Mouse (Mus musculus) heart, postnatal 36 days (tissue): ENCODE data around the gene Coq8a. TPM values are rescaled to one million over a fixed set of nuclear protein-coding genes. Genes with fewer than 3 reads are reported as not detected.

ENCODE experiments used
- DNase-seq, 2 experiments: peaks; one replicate each; pipeline ENCODE4 v3.0.0; 2021 to 2022
- intact Hi-C: fragments of 180-260 bp; cut with DNase I; formaldehyde crosslinking; loops from one replicate; pipeline ENCODE4 v1.15.1; 2025
- total RNA-seq, 2 experiments: library from RNA; stranded (reverse); gene quantifications; 2 replicates each; pipeline ENCODE4 v1.2.3; 2021

Gene Coq8a
- total RNA-seq, 2 experiments from 2014 or later: 909 to 953 TPM

DNA sequence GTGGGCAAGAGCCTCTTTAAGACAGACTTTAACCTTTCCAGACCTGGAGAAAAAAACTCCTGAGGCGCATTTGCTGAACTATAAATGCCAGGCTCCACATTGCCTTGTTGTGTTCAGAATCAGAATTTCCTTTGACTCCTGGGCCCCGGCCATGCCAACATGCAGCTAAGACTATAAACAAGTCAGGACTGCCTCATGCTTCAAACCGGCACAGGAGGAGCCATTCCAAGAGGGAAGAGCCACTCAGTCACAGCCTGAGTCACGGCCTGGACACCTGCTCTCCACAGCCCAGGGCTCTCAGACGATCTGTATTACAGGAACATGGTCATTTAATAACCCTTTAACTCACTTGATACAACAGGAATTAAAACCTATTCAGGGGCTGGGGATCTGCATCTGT is 1.3 kb upstream of the Coq8a start:
- intact Hi-C loops: no loop called here
- DNase-seq: no peak

DNA sequence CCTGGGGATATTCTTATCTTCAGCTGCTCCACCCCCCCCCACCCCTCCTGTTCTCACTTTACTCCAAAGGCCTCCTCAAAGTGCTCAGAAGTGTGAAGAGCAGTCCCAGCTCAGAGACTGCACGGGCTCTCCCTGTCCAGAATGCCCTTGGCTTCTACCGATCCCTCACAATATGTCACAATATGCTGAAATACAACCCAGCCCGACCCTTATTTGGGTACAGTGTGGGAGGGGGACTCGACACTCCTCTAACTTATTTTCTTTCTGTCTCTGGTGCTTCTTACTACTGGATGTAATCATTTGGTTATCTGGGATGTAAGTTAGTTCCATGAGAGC is 281 bp upstream of the Coq8a start:
- intact Hi-C loops: no loop called here
- DNase-seq: no peak

DNA sequence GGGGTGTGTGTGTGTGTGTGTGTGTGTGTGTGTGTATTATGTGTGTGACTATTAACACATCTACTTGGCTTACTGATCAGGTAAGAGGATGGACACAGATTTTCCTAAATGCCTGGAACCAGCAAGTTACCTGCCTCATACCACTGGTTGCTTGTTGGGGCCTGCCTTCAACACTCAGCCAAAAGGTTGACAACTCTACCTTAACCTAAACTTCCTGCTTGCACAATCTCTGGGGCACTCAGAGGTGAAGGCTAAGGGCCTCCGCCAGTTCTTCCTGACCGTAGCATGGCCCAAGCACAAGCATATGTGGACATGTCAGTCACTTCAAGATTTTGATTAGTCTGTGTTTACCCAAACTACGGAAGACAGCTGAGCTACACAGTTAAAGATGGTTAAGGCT is 1.4 kb downstream of the Coq8a start:
- no peak for DNase-seq
- intact Hi-C loops: no loop called here

DNA sequence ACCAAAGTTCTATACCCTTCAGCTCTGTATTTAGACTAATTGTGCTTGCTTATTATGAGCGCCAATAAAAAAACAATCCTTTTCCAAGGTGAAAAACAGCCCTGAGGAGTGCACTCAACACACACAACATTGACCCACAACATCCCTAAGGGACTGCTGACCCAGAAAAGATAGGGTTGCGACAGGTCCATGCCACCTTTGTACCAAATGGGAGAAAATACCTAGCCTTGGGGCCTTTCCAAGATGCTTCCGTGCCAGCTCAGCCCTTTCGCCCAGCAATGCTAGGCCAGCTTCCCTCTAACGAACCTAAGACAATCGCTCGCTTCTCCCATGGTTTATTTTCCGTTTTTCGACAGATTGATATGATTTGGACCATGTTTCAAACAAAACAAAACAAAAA is 2.9 kb downstream of the Coq8a start:
- intact Hi-C loops: no loop called here

DNA sequence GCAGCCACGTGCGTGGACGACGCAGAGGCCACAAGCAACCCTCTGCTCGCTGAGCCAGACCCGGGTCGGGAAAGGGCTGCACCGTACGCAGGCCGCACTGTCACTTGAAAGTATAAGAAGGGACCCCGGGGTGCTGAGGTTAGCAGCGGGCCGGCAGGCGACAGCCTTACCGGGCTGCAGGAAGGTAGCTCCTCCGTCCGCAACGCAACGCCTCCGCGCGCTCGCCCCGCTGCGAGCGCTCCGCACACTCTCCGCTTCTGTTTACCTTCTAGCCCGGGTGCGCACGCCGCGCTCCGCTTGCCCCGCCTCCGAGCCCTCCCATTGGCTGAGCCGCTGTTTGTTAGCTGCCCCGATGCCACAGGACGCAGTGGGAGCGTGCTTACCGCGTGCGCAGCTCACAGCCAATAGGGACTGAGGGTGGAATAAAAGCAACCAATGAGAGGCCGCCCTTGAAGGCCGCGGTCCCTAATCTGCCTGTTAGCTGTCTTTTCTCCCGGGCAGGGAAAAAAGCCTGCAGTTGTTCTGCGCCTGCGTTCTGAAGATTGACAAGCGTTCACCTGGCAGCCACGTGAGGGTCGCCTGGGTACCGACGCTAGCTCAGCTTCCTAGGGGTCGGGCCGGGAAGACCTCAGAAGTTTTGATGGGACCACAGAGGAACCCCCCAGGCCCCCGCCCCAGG is 3.6 kb downstream of the Coq8a start:
- peak; percentile 96 for DNase-seq
- intact Hi-C loops: no loop called here

More for the DNA sequence above, 2.9 kb downstream of the Coq8a start:
- DNase-seq: no peak

DNA sequence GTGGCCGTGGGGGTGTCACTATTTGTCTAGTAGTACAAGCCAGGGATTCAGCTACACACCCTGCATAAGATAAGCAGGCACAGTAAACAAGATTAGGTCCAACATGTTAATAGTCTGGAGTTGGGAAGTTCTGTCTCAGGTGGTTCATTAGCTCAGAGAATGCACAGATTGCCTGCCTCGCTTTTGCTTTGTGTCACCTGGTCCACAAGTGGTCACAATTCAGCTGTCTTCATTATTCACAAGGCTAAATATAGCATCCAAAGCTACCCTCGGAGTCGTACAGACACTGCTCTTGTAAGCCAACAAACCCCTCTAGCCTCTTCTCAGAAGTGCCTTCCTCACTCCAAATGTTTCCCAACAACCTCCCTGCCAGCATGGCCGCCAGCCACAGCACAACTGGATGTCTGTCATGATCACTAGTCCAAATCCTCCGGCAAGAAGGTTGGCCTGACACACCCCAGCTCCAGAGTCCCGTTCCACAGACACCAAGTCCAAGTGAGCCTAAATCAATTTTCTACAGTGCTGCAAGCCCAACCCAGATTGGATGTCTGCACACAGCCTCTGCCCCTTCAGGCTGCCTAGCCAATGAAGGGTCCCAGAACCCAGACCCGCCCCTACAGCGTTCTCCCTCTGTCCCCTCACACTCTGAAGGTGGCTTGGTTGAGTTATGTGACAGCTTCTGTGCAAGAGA is 4.5 kb downstream of the Coq8a start:
- intact Hi-C loops: no loop called here
- peak; percentile 58 to 73 for DNase-seq

DNA sequence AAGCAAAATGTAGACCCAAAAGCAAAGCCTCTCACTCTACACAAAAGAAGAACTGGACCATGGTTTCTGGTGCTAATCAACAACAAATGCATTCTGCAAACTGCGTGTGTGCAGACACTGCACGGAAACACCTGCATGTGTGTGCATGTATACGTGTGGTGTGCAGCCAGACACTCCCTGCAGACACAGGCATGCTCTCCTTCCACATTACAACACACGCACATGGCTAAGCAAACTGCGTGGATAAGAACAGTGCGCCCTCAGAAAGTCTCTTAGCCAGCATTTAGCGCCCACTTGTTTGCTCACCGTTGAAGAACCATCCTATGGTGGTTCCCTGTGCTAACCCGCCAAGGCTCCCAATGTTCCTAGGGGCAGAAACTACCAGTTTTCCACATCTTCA is 5.4 kb downstream of the Coq8a start:
- peak in 1 of 2 experiments; percentile 16 for DNase-seq
- intact Hi-C loops: no loop called here

DNA sequence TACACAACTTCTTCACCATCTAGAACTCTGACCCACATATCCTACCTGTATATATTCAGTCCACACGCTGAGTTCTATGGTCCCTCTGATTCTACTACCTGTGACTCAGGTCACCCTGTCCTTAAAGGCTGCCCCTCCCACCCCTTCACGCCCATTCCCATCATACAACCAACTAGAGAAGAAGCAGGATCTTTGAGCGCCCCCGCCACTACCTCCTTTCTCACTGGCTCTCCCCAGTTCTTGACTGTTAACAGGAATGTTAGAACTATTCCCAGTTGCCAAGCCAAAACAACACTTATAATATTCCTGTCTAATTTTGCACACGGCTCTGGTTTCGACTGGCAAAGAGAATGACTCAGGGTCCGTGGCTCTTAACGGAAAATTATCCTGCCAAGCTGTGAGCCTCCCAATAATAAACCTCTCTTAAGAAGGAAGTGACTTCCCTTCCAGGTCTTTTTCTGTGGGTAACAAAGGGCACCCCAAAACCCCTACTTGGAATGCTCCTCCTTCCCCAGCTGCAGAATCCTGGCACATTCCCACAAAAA is 5.9 kb downstream of the Coq8a start:
- DNase-seq: peak in 1 of 2 experiments; percentile 5

DNA sequence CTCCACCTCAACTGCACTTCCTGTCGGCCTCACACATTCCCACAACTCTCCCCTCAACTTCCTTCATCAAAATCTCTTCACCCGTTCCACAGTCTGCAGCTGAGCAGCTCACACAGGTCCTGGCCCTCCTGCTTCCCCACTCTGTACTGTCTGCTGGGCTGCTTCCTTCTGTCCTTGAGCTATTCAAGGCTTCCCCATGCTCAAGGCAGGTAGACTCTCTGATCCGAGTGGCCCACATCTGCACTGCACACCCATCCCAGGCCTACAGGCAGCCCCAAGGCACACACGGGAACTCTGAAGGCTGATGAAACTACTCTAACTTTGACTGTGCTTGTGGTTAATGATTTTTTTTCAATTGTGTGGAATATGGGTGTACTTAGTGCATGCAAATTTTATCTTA is 6.5 kb downstream of the Coq8a start:
- DNase-seq: no peak
- intact Hi-C loops: no loop called here

More for the DNA sequence above, 5.9 kb downstream of the Coq8a start:
- intact Hi-C loops: no loop called here

DNA sequence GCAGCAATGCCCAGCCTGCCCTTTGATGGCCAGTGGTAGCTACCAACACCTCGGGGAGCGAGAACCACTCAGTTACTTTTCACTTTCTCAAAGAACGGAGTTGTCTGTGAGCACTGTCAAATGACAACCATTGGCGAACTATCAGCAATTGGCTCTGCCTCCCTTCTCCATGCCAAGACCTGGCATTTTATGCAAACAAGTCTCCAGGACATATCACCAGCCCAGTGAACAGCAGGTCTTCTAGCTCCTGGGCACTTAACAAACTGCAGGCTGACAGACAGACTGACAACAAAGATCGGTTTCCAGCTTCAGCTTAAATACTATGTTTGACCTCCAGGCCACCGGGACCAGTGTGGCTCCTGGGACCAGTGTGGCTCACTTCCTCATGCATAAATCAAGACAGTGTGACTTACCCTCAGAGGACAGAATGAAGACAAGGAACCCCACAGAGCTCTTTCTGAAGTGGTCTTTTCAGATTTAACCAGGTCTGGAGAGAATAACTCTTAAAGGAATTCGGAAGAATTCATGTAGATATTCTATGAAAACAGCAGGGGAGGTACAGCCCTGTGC is 7.7 kb downstream of the Coq8a start:
- no peak for DNase-seq
- intact Hi-C loops: no loop called here

DNA sequence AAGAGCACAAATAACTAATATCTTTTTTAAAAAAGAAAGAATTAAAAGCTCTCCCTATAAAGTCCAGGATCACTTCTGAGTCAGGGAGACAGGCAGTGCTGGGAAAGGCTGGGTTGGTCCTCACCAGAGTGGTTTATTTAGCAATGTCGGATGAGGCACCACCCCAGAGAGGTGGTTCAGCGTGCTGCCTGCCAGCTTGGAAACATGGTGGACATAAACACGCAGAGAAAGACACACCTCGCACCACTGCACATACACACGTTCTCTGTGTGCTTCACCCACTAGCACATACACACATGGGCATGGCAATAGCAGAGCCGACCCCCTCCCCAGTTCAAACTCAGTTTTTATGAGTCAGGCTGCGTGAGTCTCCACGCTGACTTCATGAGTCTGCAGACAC is 8.3 kb downstream of the Coq8a start:
- intact Hi-C loops: no loop called here
- DNase-seq: no peak

DNA sequence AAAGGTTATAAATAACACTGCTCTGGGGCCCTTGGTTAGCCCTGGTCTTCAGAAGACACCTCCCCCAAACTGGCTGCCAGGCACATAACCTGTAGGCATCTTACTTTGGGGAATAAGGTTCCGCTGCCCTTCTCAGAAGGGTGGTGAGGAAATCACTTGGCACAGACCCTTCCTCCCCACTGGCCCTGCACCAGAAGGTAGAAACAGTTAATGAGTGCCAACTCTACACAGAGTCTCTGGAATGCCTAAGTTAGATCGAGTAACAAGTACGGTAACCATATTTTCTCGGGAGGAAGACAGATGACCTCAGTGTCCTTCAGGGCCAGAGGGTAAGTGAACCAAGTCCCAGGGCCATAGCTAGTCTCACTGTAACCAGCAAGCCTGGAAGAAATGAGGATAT is 10.5 kb downstream of the Coq8a start:
- DNase-seq: no peak
- intact Hi-C loops: no loop called here

DNA sequence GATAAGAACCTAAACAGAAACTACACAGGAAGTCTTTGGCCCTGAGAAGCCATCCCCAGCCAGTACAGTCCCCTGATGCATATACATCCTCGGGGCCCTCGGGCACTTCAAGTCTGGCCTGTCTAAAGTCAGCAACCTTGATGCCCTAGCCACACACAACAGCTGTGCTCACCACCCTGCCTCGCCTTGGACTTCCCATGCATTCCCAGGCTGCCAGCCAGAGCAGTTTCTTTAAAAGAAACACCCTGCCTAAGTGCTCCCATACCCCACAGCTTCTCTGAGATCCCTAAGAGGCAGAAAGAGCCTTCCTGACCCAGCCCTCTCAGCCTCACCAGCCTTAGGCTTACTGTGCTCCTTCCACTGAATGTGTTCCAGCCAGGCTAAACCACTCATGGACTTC is 13.0 kb downstream of the Coq8a start:
- DNase-seq: no peak
- intact Hi-C loops: no loop called here

DNA sequence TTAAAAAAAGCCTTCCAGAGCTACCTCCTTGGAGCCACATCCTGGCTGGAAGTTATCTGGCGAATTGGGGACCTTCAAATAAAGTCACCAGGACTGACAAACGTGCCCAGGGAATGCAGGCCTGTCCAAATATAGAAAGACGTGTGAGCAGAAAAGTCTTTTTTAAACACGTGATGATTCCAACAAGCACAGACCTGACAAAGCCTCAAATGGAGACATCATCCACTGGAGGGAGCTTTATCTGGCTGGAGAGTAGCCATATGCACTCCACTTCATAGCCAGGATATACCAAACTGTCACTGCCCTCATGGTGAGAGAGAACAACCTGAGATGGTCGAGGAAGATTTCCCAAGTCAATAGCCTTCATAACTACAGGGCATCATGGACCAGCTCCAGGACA is 13.5 kb downstream of the Coq8a start:
- no peak for DNase-seq
- intact Hi-C loops: no loop called here

DNA sequence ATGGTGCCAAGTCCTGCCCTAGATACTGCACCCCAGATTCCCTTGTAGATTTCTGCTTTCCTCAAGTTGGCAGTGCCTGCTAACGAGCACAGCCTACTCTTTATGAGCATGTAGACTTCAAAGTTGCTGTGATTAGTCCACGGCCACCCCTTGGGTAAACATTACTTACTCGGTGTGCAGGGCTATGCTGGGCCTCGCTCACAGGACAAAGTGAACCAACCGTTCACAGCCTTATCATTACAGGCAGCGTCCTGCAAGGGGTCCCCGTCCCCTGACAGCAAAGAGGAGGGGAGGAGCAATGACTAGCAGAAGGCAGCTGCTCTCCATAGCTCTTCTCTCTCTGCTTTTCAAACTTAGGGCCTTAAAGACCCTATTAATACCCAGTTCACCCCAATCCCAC is 14.6 kb downstream of the Coq8a start:
- DNase-seq: no peak
- intact Hi-C loops: no loop called here

DNA sequence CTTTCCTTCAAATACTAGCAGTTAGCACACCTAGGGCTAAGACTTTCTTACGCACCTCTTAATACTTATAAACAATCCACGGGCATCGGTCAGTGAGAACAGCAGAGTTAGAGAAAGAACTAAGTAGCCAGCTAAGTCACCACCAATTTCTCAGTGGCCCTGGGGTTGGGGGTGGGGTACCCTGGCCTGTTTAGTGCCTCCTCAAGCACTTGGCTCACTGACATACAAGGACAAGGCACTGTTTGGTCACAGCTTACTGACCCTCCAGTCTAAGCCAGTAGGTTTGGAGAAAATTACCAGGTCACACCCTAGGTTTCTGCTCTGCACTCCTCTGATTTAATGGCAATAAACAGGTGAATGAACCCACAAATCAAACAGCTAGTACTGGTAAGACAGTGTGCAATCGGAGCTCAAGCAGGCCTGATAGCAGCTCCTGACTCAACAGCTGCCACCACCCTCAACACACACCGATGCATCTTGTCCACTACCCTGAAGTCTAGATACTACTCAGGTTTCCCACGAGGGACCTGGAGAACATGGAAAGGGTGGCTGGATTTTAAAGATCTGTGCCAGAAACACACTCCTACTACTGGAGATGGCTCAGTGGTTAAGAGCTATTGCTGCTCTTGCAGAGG is 15.8 kb downstream of the Coq8a start:
- no peak for DNase-seq
- intact Hi-C loops: no loop called here

DNA sequence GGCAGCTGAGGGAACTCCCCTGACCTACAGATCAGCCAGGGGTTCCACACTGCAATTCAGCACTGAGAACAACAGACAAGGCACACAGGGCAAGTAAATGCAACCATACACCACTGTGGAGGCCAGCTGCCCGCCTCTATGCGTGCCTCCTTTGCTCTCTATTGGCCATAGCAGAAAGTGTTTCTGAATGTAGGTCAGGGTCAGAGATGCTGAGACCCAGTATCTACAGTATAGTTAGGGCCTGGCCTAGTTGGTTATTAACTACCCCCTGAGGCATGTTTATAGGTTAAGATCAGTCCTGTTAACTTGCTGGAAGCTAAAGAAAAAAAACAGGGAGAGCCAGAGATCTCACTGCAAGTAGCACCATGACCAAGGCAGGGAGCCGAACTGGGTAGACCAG is 16.7 kb downstream of the Coq8a start:
- no peak for DNase-seq
- intact Hi-C loops: no loop called here

DNA sequence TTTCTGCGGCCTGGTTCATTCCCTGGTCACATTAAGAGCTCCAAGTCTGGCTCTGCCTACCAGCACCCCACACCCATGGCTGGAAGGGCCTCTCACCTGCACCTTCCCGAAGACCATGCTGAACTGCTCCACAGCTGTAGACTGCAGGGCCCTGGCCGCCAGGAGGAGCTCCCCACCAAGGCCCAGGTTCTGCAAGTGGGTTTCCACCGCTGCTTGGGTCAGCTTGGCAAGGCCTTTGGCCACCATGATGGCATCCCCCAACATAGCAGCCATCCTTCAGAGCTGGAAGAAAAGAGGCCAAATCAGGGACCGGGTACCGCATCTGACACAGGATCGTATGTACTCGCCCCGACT is 17.5 kb downstream of the Coq8a start:
- DNase-seq: no peak
- intact Hi-C loops: no loop called here

DNA sequence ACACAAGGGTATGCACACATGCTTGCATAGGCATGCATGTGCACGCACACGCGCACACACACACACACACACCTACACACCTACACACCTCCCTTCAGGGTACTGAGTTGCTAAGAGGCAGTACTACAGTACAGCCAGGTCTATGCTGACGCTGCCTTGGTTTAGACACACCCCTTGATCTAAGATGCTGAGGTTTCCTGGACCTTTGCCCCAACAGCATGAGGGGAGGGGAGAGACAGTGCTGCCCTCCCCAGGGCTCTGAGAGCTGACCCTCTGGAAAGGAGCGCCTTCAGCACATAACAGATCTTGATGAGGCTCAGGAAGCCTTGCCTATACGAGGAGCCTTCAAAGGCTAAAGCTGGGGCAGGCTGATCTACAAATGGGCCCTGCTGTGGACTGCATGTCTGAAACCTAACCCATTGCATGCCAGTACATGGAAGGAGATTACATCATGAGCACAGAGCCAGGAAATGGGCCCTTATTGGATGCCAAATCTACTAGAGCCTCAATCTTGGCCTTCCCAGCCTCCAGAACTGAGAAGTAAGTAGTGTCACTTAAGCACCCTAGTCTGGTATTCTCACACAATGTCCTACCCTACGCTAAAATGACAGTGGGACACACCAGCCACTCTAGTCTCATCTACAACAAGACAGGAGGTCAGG is 18.0 kb downstream of the Coq8a start:
- DNase-seq: no peak
- intact Hi-C loops: no loop called here

DNA sequence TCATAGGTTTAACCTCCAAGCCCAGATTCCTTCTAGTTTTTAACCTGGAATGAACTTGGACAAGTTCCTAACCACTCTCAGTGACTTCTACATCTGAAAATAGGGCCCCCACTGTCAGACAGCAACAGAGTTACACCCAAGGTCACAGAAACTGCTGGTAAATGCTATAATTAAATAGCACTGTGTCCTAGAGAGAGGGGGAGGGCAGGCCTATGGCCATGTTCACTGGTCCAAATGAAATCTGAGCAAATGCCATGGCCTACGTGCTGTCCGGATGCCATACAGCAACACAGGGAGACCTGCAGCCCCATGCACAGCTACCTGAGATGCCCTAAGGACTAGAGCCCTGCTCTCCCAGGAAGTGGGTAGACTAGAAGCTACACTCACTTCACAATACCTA is 19.6 kb downstream of the Coq8a start:
- no peak for DNase-seq
- intact Hi-C loops: loop anchor here (5.0 to 10.0 kb wide), 2 partner anchors 302 to 375 kb away; partner anchors contain the start of gene Stum

DNA sequence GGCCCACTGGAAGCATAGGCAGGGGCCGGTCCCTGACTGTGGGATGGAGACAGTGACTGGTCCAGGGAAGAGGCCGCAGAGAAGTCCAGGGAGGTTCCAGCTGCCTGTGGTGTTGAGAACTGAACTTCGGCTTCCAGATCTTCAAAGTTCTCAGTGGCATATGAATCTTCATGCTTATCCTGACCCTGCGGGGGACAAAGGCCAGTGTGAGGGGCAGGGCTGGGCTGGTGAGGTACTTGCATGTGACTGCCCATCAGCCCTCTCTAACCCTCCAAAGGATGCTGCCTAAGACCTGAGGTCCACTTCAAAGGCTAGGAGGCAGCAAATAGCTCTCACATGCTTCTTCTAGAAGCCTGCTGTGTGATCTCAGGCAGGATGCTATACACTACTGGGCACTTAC is 20.3 kb downstream of the Coq8a start:
- intact Hi-C loops: loop anchor here (5.0 to 10.0 kb wide), 2 partner anchors 303 to 376 kb away; partner anchors contain the start of gene Stum
- no peak for DNase-seq
